Mouse (Mus musculus) cortical plate, adult 2 months (tissue): ENCODE results near the gene Traf3ip3. TPM values are rescaled to one million over a fixed set of nuclear protein-coding genes. Genes with fewer than 3 reads are reported as not detected.

Experiments used
- H3K27ac ChIP-seq: fragments of 200-500 bp; 2 replicates; pipeline ENCODE4 v1.5.1; 2012; ENCODE audit warnings: low read length, control low read depth, inconsistent platforms; ENCODE audit not compliant: insufficient read depth
- H3K4me1 ChIP-seq: fragments of 200-500 bp; 2 replicates; pipeline ENCODE4 v1.6.1; 2011; ENCODE audit warnings: low read length; ENCODE audit not compliant: control insufficient read depth, insufficient read depth
- H3K4me3 ChIP-seq: fragments of 200-500 bp; 2 replicates; pipeline ENCODE4 v1.5.1; 2011; ENCODE audit warnings: mild to moderate bottlenecking, low read length, control low read depth; ENCODE audit not compliant: insufficient read depth
- CTCF ChIP-seq: fragments of 200-500 bp; IDR thresholded peaks from 2 replicates; pipeline ENCODE4 v1.5.1; 2011; ENCODE audit warnings: mild to moderate bottlenecking, control low read depth, low read length; ENCODE audit not compliant: insufficient read depth; ENCODE audit errors: extremely low read depth
- POLR2A ChIP-seq: fragments of 200-500 bp; IDR thresholded peaks from 2 replicates; pipeline ENCODE4 v1.6.1; 2011; ENCODE audit warnings: mild to moderate bottlenecking, low read length, control low read depth; ENCODE audit not compliant: insufficient read depth; ENCODE audit errors: extremely low read depth
- polyA plus RNA-seq: library from polyadenylated mRNA; depleted of rRNA; stranded (reverse); fragments of >200 nt; gene quantifications from 2 replicates; pipeline ENCODE4 v1.2.3, GENCODE M21; 2012; rRNA removed

Traf3ip3 gene
- polyA plus RNA-seq, 1 experiment = 2.4 TPM

- no peaks in the 10 kb centered on the region for H3K4me1 ChIP-seq
- H3K4me3 ChIP-seq = no peak overlapping the region
- no peak for TF ChIP-seq CTCF
- TF ChIP-seq POLR2A = no peak
- H3K27ac ChIP-seq = no peak overlapping the region
Measured at GRCm38 (mm10) chr1:193138087-193138486, 63.4 kb downstream of the Traf3ip3 start.

- Histone ChIP-seq H3K4me3 (no peak overlapping the region), H3K4me1 (no peaks in the 10 kb centered on the region), H3K27ac (no peak overlapping the region)
- TF ChIP-seq CTCF (no peak), POLR2A (no peak)
Measured at GRCm38 (mm10) chr1:193133726-193134125, 67.8 kb downstream of the Traf3ip3 start.

- Histone ChIP-seq H3K27ac (no peak overlapping the region), H3K4me1 (no peaks in the 10 kb centered on the region), H3K4me3 (no peak overlapping the region)
- TF ChIP-seq POLR2A (no peak), CTCF (no peak)
Measured at GRCm38 (mm10) chr1:193132385-193132784, 69.1 kb downstream of the Traf3ip3 start.

GRCm38 (mm10) chr1:193131311-193131948 is 70.1 kb downstream of the Traf3ip3 start:
- H3K4me3 ChIP-seq = no peak overlapping the region
- TF ChIP-seq CTCF (no peak), POLR2A (no peak)
- no peak overlapping the region for H3K27ac ChIP-seq
- no peaks in the 10 kb centered on the region for H3K4me1 ChIP-seq

- peak overlapping the region; percentile 49; the same call in 1 of the 2 replicates for H3K4me3 ChIP-seq
- H3K4me1 ChIP-seq = no peaks in the 10 kb centered on the region
- H3K27ac ChIP-seq = no peak overlapping the region
- no peak for TF ChIP-seq CTCF
- TF ChIP-seq POLR2A = no peak
Measured at GRCm38 (mm10) chr1:193130839-193131238, 70.7 kb downstream of the Traf3ip3 start.

- H3K27ac ChIP-seq = no peak overlapping the region
- peak overlapping the region; percentile 49 for H3K4me3 ChIP-seq
- no peaks in the 10 kb centered on the region for H3K4me1 ChIP-seq
- TF ChIP-seq POLR2A (no peak), CTCF (no peak)
Measured at GRCm38 (mm10) chr1:193130456-193130825, 71.1 kb downstream of the Traf3ip3 start.

GRCm38 (mm10) chr1:193129786-193130455 is 71.6 kb downstream of the Traf3ip3 start, which contains the start of gene Diexf:
TSS of gene Diexf (minus strand) at chr1:193130272.
- Histone ChIP-seq H3K4me1 (no peaks in the 10 kb centered on the region), H3K4me3 (peak within 1 kb of the TSS; percentile 49), H3K27ac (no peak within 1 kb of the TSS)
- TF ChIP-seq POLR2A = peak; percentile 94
- TF ChIP-seq CTCF = peak; percentile 95

GRCm38 (mm10) chr1:193129321-193129720 is 72.2 kb downstream of the Traf3ip3 start:
- no peak for TF ChIP-seq POLR2A
- no peak overlapping the region for H3K27ac ChIP-seq
- peak overlapping the region; percentile 49 for H3K4me3 ChIP-seq
- H3K4me1 ChIP-seq = no peaks in the 10 kb centered on the region

- no peak for TF ChIP-seq CTCF
- no peak for TF ChIP-seq POLR2A
- no peak overlapping the region for H3K27ac ChIP-seq
- H3K4me1 ChIP-seq = no peaks in the 10 kb centered on the region; the same call in 1 of the 2 replicates
- H3K4me3 ChIP-seq = no peak overlapping the region
Measured at GRCm38 (mm10) chr1:193128055-193128454, 73.4 kb downstream of the Traf3ip3 start.

GRCm38 (mm10) chr1:193125835-193126234 is 75.7 kb downstream of the Traf3ip3 start:
- TF ChIP-seq POLR2A = no peak
- TF ChIP-seq CTCF = no peak
- no peak overlapping the region for H3K27ac ChIP-seq
- H3K4me1 ChIP-seq = no peaks in the 10 kb centered on the region; the same call in 1 of the 2 replicates
- H3K4me3 ChIP-seq = no peak overlapping the region

Other genes starting within 250 kb of the Traf3ip3 start
- 5.8 and 6.5 TPM in 2 replicates for gene Syt14, start 165.9 kb downstream of the Traf3ip3 start, polyA plus RNA-seq
- 22.1 and 22.7 TPM in 2 replicates for gene Diexf, start 71.4 kb downstream of the Traf3ip3 start, polyA plus RNA-seq
- gene Irf6, start 48.6 kb downstream of the Traf3ip3 start, polyA plus RNA-seq = 0.71 and 0.83 TPM in 2 replicates
- 3.7 and 4.0 TPM in 2 replicates for gene A130010J15Rik, start 33.7 kb downstream of the Traf3ip3 start, polyA plus RNA-seq
- 0.79 and 2.4 TPM in 2 replicates for gene Lamb3, start 6.0 kb upstream of the Traf3ip3 start, polyA plus RNA-seq
- 39.5 and 44.8 TPM in 2 replicates for gene Hsd11b1, start 62.4 kb upstream of the Traf3ip3 start, polyA plus RNA-seq
- gene G0s2, start 71.5 kb upstream of the Traf3ip3 start, polyA plus RNA-seq = 20.8 and 22.6 TPM in 2 replicates
- 34.4 and 34.5 TPM in 2 replicates for gene Camk1g, start 168.6 kb upstream of the Traf3ip3 start, polyA plus RNA-seq